Mouse (Mus musculus) heart, postnatal 0 days (tissue): ENCODE data around the gene Yju2.

Experiments used
- CTCF ChIP-seq: IDR thresholded peaks from 2 replicates; pipeline ENCODE4 v1.5.1; 2016; ENCODE audit warnings: antibody characterized with exemption, control low read depth, low read depth
- EP300 ChIP-seq: IDR thresholded peaks from 2 replicates; pipeline ENCODE4 v1.6.1; 2016; ENCODE audit warnings: antibody characterized with exemption, low read depth

DNA sequence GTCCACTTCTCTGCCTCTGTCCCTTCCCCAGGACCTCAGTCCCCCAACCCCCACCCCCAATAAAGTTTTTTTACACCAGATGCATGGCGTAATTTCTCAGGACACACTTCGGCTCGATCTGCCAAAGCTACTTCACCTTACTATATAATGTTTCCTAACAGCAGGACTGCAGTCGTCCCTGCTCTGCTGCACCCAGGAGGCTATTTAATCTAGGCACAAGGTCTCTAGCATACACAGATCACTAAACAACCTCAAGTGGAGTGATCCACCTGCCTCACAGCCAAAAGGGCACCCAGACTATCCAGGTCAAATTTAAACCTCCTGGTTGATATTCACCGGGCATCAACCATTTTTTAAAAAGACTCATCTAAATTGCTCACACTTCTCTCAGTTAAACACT lies 13.2 kb upstream of the Yju2 start:
- no peak for TF ChIP-seq EP300
- TF ChIP-seq CTCF = no peak
